Mouse (Mus musculus) c-Kit-negative CD71-positive TER-119-positive erythroid progenitor cells, embryonic 14.5 days (primary cell): ENCODE data around the gene Rtn2.

Experiments
- DNase-seq: peaks from one replicate; pipeline ENCODE4 v3.0.0-alpha.2; 2013; ENCODE audit warnings: low read depth, low spot score

Gene Rtn2

DNA sequence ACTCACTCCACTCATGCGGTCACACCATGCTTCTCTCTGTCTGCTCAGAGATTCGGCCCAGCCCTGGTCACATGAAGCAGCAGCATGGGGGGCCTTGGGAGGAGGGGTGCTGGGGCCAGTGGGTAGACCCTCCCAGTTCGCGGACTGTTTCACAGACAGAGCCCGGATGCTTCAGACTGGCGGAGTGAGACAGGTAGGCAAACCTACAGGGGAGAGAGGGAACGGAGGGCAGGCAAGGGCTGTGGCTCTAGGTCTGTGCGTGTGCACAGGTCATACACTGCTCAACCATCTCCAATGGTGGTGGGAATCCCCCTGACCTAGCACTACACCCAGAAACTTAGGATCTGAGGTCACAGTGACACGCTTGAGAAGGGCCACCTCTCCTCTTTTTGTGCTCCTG is 37.0 kb downstream of the Rtn2 start:
- no peak for DNase-seq

DNA sequence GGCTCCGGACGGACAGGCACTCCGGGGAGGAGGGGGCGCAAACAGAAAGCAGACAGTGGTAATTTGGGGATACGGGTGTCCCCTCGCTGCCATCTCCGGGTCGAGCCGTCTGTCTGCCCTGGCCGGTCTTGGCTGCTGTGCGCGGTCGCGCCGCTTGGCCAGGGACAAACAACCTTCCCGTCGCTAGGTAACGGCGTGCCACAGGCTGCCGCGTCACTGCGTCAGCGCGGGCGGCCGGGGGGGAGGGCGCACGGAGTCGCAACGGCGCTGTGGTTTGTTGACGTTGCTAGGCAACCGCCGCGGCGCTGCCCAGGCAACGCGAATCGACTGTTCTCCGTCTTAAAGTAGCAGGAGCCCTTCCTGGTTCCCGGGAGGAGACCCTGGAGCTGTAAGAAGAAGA is 37.5 kb downstream of the Rtn2 start:
- DNase-seq, result peak; percentile 53

- DNase-seq, result no peak
Measured at GRCm38 (mm10) chr7:19320637-19321036, 38.2 kb downstream of the Rtn2 start.

DNA sequence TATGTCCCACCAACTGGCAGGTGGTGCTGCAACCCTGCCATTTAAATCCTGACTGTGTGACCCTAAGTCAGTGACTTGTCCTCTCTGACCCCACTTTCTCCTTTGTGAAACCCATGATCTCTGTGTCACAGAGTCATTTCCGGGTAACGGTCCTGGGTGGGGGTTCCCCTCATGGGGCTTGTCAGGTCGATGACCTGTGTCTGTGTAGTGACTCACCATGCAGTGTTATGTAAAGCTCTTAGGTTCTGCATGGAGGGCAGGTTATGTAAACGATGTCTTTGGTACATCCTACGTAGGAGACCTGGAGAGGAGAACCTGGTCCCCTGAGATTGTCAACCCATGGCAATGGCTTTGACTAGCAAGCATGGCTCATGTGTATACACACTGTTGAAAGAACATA is 39.0 kb downstream of the Rtn2 start:
- DNase-seq, result no peak

DNA sequence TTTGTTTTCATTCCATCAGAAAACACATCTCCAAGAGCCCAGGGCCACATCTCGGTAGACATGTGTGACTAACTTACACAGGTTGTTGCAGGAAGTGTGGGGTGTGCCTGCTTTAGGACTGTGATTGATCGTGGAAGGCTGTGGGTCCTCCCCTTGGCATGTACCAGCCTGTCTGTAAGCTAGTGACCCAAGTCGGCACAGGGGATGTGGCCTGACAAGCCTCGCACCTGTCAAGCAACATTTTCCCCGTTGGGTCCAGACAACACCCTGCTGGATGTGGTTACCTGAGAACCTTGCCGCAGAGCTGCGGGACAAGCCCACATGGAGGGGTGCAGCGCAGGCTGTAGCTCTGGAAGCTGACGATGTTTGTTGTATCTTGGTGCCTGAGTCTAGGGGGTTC is 40.1 kb downstream of the Rtn2 start:
- no peak for DNase-seq

GRCm38 (mm10) chr7:19324221-19324620 is 41.8 kb downstream of the Rtn2 start:
- no peak for DNase-seq

GRCm38 (mm10) chr7:19325262-19326199 is 43.1 kb downstream of the Rtn2 start:
- DNase-seq, result no peak

DNA sequence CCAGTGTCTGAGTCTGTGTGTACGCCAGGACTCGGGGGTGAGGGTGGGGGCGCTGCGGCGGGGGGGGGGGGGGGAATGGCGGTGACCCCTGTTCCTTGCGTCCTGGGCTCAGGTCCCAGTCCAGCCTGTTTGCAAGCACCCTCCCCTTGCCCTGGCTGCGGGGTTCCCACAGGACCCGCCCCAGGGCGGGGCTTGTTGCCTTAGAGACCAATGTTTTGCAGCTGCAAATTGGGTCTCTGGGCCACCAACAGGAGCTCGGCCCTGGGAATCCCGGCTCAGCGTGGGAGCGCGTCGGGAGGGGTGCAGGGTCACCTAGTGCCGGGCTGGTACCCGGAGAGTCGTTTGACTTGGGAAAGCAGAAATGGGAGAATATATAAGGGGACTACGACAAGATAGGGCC is 43.9 kb downstream of the Rtn2 start:
- peak; percentile 64 for DNase-seq

GRCm38 (mm10) chr7:19327128-19327527 is 44.7 kb downstream of the Rtn2 start:
- peak; percentile 77 for DNase-seq

GRCm38 (mm10) chr7:19327782-19328181 is 45.4 kb downstream of the Rtn2 start:
- no peak for DNase-seq

DNA sequence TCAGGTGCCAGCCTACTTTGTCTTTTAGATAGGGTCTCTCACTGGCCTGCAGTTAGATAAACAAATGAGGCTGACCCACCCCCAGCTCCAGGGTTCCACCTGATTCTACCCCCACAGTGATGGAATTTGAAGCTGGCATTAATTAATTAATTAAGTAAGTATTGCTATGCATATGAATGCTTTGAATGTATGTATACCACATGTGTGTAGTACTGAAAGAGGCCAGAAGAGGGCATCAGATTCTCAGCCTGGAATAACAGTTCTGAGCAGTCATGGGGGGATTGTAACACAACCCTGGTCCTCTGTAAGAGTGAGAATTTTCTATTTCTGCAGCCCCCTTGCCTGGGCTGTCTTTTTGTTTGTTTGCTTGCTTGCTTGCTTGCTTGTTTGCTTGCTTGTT is 46.0 kb downstream of the Rtn2 start:
- DNase-seq, result no peak

DNA sequence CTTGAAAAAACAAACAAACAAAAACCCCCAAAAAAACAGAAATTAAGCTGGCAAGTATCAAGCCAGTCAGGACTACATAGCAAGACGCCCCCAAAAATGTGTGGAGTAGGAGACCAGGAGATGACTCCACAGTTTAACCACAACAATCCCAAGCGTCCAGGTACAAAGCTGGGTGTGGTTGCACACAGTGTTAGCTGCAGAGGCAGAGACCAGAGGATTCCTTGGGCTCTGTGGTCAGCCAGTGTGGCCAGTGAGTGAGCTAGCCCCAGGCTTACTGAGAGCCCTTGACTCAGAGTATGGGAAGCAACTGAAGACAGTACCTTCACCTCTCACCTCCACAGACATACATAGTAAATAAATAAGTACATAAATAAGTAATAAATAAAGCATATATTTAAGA is 49.5 kb downstream of the Rtn2 start:
- DNase-seq, result no peak

DNA sequence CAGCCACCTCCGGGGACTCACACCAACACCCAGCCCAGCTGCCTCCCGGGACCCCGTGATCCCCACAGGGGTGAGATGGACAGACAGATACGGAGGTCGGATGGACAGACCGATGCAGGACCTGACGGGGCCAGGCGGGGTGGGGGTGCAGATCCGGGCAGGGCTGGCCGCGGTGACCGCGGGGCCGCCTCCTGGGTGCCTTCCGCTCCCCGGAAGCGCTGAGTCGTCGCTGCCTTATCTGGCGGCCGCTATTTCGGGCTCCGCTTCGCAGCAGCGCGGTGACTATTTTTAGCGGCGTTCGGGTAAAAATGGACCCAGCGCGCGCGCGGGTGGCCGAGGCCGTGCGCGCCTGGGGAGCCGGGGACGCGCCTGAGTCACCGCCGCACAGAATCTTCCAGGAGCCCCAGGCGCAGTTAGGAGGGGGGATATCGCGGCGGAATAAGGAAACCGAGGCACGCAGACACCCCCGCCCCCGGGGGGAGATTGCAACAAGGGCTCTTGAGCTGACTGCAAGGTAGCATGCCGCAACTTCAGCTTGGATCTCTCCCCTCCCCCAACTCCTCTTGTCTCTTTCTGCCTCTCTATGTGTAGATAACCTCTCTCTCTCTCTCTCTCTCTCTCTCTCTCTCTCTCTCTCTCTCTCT is 50.4 kb downstream of the Rtn2 start:
- no peak for DNase-seq

DNA sequence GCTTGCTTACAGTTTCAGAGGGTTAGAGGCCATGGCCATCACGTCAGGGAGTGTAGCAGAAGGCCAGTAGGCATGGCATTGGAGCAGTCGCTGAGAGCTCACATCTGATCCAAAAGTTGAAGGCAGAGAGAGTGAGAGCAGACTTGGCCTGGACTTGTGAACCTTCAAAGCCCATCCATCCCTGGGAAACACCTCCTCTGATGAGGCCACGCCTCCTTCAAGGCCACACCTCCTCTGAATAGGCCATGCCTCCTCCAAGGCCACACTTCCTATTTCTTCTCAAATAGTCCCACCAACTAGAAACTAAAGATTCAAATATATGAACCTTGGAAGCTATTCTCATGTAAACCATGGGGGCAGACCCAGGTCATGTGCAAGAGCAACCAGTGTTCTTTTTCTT is 53.2 kb downstream of the Rtn2 start:
- no peak for DNase-seq

DNA sequence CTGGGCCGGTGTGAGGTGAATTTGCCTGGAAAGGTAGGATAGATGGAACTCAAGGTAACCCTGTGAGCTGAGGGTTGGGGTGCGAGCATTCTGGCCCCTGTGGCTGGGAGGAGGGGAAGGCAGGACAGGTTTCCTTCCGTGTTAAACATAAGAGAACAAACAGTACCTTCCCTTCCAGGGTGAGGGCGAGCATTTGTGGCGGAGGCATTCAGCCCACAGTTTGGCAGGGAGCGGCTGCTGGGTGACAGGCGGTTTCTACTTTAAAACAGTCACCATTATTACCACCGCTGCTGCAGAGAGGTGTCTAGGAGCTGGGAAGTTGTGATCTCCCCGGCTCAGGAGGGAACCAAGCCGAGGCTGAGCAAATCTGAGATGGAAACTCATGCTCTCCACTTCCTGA is 54.7 kb downstream of the Rtn2 start:
- DNase-seq, result no peak

DNA sequence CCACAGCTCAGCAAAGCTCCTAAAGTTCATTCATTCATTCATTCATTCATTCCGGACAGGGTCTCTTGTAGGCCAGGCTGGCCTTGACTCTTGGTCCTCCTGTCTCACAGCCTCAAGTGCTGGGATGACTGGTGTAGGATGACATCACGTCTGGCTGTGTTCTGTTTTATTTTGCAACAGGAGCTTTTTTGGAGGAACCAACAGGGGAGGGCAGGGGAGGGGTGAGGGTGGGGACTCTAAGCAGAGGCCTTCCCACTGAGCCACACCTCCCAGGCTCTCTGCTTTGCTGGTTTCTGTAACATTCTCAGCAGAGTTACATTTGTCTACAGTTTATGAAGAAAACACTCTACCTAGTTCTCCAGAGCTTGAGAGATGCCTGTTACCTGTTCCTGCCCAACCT is 55.6 kb downstream of the Rtn2 start:
- DNase-seq, result no peak

DNA sequence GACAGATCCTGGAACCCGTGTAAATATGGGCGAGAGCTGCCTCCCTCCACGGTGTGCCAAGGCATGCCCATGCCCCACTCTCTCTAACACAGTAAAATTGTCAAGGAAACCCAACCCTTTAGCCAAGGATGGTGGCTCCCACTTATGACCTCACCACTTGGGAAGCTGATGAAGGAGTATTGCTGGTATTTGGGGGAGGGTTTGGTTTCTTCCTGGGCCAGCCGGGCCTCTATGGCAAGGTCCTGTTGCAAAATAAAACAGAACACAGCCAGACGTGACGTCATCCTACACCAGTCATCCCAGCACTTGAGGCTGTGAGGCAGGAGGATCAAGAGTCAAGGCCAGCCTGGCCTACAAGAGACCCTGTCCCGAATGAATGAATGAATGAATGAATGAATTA is 56.2 kb downstream of the Rtn2 start:
- DNase-seq, result no peak

DNA sequence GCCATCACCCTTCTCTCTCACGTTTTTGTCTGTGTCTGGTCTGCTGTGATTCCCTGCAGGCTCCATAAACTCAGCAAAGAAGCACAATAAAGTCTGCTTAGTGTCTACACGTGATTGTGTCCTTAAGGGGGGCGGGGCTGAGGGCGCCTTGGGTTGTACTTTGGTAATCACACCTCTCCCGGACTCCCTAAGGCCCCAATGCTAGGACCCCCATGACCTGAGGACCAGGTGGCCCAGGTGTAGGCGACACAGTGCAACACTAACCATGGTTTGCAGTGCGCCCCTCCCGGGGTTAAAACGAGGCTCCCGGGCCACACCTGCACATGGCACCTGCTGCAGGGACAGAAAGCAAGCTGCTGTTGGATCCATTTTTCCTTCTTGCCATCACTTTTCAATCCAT is 58.8 kb downstream of the Rtn2 start:
- DNase-seq, result no peak

- DNase-seq, result no peak
Measured at GRCm38 (mm10) chr7:19341761-19342409, 59.5 kb downstream of the Rtn2 start.

DNA sequence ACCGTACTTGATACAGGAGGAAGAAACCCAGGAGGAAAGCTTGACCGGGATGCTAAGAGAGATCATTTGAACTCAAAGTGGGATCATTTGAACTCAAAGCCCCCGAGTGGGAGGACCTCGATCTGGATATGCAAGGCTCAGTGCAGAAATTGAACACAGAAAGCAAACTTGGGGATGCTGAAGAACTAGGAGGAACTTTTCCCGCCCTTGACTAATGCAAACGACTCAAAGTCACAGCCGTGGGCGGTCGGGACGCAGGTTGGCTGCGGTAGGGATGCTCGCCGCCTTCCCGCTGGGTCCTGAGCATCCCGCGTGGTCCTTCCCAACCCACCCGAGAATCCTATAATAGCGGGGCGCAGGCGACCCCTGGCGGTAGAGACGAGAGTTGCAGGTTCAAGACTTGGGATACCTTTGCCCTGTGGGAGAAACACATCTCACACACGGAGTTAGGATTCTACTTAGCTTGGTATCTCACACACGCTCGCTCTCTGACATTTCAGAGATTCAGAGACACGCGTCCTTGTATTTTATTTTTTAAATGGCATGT is 60.1 kb downstream of the Rtn2 start:
- DNase-seq, result peak; percentile 55

DNA sequence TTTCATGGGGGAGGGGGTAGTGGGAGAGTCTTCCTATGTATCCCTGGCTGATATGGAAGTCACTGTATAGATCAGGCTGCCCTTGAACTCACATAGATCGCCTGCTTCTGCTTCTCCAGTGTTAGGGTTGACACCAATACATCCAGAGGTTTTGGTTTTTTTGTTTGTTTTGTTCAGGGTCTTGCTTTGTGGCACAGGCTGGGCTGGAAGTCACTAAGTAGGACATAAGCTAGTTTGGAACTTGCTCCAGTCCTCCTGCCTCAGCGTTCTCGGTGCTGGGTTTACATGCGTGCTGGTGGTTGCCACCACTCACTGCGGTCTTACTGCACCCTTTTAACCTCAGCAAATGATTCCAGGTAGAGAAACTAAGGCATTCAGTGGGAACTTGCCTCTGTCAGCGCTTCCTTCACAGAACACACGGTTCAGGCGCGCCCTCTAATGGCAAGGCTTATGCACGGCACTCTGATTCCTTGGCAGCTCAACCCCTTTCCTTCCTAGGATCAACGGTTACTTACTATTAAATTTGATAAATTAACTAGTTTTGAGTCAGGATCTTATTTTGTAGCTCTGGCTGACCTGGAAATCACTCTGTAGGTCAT is 60.9 kb downstream of the Rtn2 start:
- DNase-seq, result peak; percentile 70
